Mouse (Mus musculus) cerebellum, adult 9-11 months (tissue): ENCODE results near the gene Tdrd5.
"Not testable (repeated sequence)": the region's sequence is repeated elsewhere in the genome, so short reads cannot be mapped to it uniquely, and the experiment has no call there.

ENCODE experiments used
- DNase-seq: peaks from one replicate; pipeline ENCODE4 v3.0.0; 2022

The Tdrd5 gene

DNA sequence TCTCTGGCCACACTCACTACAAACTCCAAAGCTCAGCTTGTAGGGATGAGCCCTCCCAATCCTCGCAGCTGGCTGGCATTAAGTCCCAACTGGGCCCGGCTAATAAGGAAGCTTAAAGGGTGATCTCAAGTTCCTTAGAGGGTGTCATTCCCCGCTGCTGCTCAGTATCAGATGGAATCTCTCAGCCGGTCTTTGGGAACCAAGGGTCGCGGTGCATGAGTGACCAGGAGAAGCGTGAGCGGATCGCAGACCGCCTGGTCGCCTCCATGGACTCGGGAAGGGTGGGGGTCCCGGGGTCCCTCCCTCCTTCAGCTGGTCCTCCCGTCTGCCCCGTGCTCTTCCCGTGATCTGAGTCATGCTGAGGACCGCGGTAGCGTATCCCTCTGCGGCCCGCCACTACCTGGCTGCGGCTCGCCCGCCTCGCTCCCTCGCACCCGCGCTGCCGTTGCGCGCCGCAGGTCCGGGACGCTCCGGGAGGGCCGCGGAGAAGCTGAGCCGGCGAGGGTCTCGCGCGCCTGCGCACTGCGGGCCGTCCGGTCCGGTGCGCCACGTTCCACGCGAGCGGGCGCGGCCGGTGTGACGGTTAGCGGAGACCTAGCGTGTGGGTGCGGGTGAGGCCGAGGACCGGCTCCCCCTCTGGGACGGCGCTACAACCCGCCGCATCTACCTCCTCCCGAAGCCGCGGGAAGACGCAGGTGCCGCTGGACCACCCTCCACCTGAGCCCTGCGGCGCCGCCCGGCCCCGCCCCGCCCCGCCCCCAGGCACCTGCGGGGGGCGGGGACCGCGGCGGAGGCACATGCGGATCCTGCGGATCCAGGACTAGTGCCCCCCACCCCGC, at the start of gene Tdrd5:
Tdrd5 (minus strand) TSS at position 754 of the 839 bp plus-strand sequence.
- peak; percentile 5 for DNase-seq

DNA sequence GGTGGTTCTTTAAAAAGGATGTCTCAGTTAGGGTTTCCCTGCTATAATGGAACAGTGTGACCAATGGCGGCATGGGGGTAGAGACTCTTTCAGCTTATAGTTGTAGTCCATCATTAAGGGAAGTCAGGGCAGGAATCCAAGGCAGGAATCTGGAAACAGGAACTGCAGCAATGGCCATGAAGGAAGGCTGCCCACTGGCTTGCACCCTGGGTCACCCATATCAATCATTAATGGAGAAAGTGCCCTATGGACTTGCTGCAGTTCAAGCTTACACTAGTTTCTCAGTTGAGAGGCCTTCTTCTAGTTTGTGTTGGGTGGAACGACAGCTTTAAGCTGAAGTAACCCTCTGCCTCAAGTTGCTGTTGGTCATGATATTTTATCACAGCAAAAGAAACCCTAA, 49.0 kb upstream of the Tdrd5 start:
- DNase-seq, result no peak

DNA sequence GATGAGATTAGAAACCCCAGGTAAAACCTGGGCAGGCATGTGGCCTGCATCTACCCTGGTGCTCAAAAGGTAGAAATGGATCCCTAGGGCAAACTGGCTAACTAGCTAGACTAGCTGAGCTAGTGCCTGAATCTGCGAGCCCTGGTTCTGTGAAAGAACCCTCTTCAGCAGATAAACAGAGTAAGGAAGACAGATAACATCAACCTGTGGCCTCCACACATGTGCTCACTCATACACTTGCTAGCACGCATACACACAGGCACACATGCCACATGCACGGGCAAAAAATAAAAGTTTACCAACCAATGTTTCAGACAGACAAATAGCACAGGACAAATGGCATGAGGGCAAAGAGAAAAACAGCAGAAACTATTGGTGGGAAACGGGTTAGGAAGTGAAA, 47.0 kb upstream of the Tdrd5 start:
- DNase-seq, result no peak

DNA sequence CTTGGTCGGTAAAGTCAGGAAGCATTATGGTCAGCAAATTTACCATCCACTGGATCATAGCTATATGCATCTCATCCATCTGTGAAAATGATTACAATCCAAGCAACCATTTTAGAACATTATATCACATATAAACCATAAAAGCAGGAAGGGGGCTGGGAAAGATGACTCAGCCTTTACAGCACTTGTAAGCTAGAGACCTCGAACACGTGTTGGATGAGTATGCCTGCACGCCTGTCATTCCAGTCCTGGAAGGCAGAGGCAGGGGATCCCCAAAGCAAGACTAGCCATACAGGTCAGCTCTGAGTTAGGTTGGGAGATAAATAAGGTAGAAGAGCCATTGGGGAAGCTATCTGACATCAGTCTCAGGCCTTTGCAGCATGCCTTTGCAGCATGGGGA, 45.6 kb upstream of the Tdrd5 start:
- no peak for DNase-seq

DNA sequence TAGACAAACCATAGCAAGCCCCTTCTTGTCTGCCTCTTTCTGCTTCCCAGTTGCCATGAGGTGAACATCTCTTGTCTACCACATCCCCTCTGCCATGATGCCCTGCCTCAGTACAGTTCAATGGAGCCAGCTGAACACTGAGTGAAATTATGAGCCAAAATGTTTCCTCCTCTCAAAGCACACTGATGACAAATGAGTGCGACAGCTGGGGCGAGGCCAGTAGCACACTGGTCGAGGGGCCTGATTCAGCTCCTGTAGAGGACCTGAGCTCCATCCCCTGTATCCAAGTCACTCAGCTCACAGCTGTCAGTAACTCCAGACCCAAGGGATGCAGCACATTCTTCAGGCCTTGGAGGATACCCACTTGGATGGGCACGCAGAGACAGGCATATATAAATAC, 42.2 kb upstream of the Tdrd5 start:
- DNase-seq, result no peak

DNA sequence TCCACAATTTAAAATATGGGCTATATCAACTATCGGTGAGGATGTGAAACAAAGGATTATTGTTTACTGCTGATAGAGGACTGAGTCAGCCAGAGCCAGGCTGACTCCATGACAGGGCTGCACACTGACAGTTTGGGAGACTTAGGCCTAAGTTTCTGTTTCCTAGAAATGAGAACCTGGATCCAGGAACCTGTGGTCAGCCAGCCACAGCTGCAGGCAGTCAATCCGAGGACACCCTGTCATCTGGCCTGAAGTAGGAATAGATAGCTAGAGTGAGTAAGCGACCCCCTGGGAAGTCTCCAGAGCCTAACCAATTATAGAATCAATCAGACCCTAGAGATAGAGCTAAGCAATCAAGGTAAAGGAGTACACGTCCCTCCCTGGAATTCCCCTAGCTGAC, 41.0 kb upstream of the Tdrd5 start:
- DNase-seq, result no peak

DNA sequence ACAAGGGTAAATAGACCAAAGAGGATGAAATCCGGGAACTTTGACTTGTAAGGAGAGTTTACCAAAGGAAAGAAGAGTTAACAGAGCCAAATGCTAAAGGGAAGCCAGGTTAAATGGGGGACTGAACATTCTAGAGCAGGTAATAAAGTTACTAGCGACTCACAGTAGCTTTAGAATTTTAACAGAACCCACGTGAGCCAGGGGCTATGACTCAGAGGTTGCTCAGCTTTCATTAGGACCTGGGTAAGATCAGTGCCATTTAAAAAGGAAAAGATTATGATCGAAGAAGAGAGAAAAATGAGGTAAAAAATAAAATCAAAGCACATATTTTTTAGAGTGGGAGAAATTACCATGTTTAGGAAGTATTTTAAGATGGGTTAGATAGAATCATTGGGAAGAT, 37.4 kb upstream of the Tdrd5 start:
- no peak for DNase-seq

DNA sequence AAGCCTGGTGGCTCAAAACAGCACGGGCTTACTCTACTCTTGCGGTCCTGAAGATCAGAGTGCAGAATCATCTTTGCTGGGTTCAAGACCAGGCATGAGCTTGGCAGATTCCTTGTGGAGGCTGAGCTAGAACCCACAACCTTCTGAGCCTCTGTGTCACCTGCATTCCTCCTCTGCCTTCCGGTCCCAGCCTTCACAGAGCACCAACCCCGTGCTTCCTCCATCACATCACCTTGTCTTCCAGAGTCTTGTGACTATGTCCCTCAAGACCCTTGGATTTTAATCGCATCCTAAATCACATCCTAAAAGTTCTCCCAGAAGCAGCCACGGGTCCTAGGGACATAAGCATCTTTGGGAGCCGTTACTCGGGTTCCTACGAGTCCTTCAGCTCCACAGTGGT, 19.7 kb upstream of the Tdrd5 start:
- no peak for DNase-seq

DNA sequence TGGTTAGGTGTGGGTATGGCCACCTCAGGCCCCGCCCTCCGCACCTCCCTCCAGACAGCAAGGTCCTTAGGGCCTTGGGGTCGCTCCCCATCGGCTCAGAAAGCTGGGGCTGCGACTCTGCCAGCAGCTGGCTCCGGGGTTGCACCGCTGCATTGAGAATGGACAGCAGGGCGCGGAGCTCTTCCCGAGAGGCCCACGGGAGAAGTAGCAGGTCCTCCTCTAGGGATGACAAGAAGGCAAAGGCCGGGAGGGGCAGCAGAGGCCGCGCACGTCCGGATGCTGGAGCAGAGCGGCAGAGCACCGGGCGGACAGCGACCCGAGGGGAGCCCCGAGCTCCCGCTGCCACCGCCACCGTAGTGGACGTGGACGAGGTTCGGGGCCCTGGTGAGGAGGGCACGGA, 7.2 kb upstream of the Tdrd5 start, which contains the start of gene Nphs2:
Nphs2 (plus strand) TSS at position 98 of the 400 bp plus-strand sequence.
- no peak for DNase-seq

DNA sequence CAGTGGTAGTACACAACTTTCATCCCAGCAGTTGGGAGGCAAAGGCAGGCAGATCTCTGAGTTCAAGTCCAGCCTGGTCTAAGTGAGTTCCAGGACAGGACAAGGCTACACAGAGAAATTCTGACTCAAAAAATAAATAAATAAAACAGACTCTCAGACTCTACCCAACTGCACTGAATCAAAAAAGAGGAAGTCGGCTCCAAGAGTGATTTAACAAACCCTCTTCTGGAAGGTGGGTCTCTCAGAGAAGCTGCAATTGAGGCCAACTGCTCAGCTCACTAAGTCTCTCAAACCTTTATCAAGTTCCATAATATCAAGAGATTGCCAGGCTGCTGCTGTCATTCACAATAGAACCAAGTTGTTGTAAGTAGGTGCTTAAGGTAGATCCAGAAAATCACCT, 5.1 kb upstream of the Tdrd5 start:
- no peak for DNase-seq

DNA sequence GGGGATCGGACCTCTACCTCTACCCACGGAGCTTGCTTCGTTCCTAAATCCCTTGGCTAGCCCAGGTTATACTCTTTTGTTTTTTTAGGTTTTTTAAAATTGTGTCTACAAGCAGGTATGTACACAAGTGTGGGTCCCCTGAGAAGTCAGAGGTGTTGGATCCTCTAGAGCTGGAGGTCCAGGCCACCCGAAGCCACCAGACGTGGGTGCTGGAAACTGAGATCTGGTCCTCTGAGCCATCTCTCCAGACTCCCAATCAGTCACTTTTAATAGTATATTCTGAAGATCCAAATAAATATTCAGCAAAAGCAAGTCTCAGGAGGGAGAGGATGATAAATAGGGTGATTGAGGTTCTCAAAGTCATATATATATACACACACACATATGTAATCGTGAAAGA, 13.4 kb downstream of the Tdrd5 start:
- no peak for DNase-seq

DNA sequence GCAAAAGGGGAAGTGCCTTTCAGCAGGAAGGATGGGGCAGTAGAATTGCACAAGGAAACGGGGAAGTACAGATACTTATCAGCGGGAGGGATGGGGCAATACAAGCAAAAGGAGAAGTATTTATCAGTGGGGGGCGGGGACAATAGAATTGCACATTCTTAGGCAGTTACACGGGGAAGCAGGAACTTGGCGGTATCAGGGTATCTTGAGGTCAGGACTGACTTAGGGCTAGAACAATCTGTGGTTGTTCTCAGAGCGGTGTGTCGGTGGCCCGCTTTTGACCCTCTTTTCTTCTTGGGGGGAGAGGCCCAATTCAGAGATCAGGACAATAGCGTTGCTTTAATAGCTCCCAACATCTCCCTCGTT, 14.3 kb downstream of the Tdrd5 start:
- DNase-seq, result not testable (repeated sequence)

DNA sequence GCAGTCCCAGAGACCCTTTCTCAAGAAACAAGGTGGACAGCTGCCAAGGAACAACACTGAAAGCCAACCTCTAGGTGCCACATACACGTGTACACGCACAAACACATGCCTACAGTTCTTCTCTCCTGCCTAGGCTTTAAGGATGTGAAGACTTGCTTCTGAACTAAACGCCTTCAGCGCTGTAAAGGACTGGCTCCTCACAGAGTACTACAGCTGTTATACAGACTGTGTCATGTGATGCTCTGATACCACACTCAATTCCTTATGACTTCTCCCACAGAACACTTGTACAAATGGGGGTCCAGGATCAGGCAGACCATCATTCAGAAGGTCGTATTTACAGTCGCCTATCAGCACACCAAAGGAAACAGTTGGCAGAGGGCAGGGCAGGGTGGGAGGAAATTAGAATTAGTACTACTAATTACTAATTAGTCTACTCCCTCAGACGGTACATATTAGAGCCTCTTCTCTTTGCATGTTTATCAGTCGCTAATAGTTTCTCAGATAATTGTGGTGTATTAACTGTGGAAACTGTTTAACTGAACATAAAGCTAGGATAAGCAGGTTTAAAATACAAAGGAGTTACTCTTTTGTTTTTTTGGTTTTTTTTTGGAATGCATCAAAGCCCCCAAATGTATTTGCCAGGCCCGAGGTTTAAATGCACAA, 14.8 kb downstream of the Tdrd5 start:
- no peak for DNase-seq

DNA sequence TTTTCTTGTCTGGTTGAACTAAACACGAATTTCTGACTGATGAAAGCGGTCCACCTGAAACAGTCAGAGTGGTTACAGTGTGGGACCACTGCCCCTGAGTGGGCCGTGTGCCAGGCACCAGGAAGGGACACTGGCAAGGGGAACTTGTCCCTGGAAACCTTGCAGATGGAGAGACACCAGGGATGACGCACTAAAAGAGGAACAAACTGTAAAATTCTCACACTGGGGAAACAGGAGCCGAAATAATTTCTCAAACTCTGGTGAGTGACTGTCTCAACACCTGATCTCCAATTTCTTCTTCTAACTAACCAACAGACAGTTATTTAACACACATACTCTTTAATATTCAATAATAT, 17.9 kb downstream of the Tdrd5 start:
- no peak for DNase-seq

DNA sequence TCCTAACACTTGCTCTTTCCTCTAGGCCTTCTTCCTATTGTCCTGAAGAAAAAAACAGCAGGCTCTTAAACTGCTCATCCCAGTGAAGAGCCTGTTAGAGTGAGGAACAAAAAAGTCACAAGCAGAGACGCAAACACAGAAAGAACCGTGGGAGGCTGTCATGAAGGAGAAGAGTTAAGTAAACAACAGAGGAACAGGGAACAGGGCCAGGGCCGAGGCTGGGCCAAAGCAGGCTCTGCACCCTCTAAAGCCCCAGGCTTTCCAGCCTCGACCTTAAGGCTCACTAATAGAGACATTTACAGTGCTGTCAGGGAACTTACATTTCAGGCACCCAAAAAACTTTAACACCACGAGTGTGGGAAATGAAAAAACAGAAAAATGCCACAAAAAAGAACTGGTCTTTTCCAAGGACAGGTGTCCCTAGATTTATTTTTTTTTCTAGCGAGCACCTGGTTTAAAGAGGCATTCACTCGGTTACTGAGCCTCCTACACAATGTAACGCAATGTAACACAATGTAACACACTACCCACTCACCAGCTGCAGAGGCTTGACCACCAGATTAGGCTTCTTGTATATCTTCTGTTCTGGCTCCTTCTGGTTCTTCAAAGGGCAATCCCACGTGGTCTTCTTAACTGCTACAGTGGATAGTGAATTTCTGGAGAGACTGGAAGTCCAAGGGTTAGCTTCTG, 18.5 kb downstream of the Tdrd5 start:
- DNase-seq, result no peak

DNA sequence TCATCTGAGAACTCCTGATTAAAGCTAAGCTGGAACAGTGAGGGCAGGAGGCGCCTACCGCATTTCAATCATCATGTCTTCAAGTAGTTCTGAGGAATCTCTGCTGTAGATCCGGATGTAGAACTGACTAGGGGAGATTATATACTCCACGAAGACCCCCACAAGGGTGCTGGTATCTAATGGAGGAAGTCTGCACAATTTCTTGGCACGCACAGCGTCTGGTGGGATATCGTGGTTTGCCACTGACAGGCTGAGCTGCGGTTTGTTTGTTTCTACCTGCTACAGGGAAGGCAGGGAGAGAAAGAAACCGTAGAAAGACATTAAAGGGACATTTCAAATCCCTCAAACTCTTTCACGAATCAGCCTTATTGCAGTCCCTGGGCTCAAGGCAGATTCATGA, 19.3 kb downstream of the Tdrd5 start:
- no peak for DNase-seq

DNA sequence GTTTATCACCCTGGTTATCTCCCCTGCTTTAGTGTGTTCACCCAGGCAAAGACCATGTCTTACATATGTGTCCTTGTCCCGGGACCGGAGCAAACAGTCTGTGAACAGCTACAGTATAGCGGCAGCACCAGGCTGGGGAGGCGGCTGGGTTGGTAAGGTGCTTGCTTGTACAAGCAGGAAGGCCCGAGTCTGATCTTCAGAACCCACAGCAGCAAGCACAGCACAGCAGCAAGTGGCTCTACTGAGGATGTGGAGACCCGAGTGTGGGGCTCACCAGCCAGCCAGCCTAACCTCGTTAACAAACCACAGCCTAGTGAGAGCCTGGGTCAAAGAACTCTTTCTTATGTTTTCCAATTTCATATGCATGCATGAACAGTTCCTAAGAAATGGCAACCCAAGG, 23.3 kb downstream of the Tdrd5 start:
- no peak for DNase-seq

DNA sequence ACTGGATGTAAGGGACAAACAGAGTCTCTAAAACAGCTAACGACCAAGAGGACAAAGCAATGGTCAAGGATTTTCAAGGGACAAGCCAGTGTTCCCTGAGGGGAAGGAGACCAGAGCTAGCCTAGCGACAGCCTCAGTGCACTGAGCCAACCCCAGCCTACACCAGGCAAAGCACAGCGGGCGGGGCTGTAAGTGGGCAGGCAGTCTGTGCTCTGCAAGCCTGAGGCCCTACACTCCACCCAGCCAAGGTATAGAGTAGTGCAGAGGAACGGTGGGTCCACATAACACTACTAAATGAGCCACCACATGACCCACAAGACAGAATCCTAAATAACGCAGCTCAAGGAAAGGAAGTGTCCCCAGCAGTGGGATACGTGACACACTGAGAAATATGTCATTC, 29.8 kb downstream of the Tdrd5 start:
- DNase-seq, result no peak

DNA sequence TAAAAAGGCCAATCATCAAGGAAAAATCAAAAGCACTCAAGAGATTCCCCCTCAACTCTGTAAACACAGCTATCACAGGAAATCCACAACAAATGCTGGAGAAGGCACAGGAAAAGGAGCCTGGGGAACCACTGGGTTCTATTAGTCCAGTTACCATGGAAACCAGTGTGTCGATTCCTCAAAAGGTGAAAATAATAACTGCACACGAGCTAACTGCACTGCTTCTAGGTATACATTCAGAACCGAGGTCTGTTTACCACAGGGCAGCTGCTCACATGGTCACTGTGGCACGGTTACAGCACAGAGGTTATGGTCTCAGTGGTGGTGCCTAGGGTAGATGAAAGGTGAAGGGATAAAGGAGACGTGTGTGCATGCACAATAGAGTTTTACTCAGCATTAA, 31.8 kb downstream of the Tdrd5 start:
- no peak for DNase-seq

DNA sequence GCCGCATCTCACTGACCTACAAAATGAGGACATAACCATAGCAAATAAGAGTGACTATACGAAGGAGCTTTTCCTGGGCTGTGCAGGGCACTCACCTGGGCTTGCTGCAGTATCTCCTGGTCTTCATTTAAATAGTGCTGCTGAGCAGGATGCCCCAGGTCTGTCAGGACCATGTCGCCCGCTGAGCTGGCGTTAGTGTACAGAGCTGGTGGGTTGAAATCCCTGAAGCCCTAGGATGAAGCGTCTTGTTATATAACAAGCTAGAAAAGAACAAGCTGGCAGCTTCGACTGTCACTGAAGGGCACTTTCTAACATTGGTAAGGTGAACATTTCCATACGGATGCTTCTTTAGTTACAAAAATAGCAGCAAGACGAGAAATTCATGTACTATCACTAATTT, 33.0 kb downstream of the Tdrd5 start:
- no peak for DNase-seq

DNA sequence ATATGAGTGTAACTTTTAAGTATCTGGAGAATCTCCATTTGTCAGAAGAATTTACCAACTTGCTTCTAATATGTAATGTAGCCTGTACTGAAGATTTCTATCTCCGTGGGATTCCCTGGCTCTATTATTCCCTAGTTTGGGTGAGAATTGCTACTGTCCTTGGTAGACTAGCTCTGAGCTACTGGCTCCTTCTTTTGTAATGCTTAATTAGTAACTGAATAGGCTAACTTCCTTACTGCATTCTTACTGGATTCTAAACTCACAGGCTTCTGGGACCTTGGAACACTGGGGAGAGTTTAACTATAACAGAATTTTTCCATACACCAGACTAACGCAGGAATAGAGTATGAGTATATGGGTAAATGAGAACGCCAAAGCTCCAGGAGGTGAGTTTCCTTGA, 34.9 kb downstream of the Tdrd5 start:
- not testable (repeated sequence) for DNase-seq

DNA sequence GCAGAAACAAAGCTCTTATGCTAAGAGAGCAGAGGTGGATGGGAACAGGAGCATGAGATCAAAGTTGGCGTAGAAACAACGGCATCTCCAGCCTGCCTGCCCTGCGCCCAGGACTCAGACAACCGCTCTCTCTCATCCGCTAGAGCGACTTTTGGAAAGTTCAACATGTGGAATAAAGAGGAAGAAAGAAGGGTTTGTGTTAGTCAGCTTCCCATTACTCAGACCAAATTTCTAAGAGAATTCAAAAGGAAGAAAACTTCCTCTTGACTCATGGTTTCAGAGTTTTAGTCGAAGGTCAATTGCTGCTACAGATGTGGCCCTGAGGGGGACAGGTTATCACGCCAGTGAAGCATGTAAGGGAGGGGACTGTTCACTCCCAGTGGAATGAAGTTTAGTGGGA, 39.5 kb downstream of the Tdrd5 start:
- DNase-seq, result no peak

DNA sequence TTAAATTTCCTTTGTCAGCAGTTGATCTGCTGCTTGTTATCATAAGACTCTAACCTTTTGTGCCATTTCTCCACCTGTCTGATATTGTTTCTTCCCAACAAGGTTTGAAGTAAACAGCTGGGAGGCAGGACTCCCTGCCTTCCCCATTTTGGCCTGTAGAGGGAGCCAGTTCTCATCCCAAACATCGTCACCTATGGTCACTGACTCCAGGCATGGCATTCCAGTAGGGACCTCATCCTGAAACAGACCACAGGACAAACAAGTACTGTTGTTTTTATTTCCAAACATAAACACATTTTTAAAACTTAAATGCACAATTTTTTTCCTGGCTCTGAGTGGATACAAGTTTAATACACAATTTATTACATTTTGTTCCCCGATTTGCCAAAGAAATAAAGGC, 40.1 kb downstream of the Tdrd5 start:
- DNase-seq, result peak; percentile 34

DNA sequence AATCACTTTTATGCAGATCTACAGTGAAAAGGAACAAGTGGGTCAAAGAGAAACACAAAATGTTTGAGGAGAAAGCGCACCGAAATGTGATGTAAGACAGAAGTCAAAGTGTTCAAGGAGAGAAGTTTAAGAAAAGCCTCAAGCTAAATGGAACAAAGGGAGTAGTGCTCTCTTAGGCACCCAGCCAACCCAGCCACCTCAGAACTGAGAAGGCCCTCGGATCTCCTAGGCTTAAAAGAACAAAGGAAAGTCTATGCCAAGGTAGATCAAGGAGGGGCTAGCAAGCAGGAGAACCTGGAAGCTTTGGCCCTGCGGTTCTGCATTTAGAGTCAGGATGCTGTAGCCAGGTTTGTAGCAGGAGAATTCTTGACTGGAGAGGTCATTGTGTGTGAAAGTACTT, 48.6 kb downstream of the Tdrd5 start:
- DNase-seq, result no peak
